Mouse (Mus musculus): ENCODE data around the gene H2al1k.
"Not testable (repeated sequence)": the region's sequence is repeated elsewhere in the genome, so short reads cannot be mapped to it uniquely, and the experiment has no call there.

Gene H2al1k
- long read RNA-seq, experiment 1, result 0 reads
- long read RNA-seq, experiment 2, result 0 reads

GRCm38 (mm10) chrX:9350327-9350726, at the start of gene H2al1k:
H2al1k (plus strand) TSS chrX:9350627.
- intact Hi-C loops (cut with DNase I), result not testable (repeated sequence)

- intact Hi-C loops (cut with DNase I), result no loop called here
Observed at GRCm38 (mm10) chrX:9302791-9303190, 47.6 kb upstream of the H2al1k start.

- intact Hi-C loops (cut with DNase I), result no loop called here
Observed at GRCm38 (mm10) chrX:9303455-9303854, 47.0 kb upstream of the H2al1k start.

- intact Hi-C loops (cut with DNase I), result not testable (repeated sequence)
Observed at GRCm38 (mm10) chrX:9316457-9316856, 34.0 kb upstream of the H2al1k start.

- intact Hi-C loops (cut with DNase I), result not testable (repeated sequence)
Observed at GRCm38 (mm10) chrX:9327954-9328353, 22.5 kb upstream of the H2al1k start.

GRCm38 (mm10) chrX:9332366-9332962, 18.0 kb upstream of the H2al1k start:
- intact Hi-C loops (cut with DNase I), result not testable (repeated sequence)

- intact Hi-C loops (cut with DNase I), result not testable (repeated sequence)
Observed at GRCm38 (mm10) chrX:9333035-9333434, 17.4 kb upstream of the H2al1k start.

GRCm38 (mm10) chrX:9334996-9335395, 15.4 kb upstream of the H2al1k start:
- intact Hi-C loops (cut with DNase I), result not testable (repeated sequence)

- intact Hi-C loops (cut with DNase I), result not testable (repeated sequence)
Observed at GRCm38 (mm10) chrX:9374012-9374411, 23.6 kb downstream of the H2al1k start.

GRCm38 (mm10) chrX:9375927-9376326, 25.5 kb downstream of the H2al1k start:
- intact Hi-C loops (cut with DNase I), result not testable (repeated sequence)
